Mouse (Mus musculus): ENCODE measurements at regions not wholly inside any gene's neighbourhood (a gene's known extent, or its start where the extent isn't known, plus 50 kb on each side); places are given as distances from the start of the nearest gene placed in this dataset.
A peak's percentile ranks its signal among the peaks of the same experiment; 100 is the strongest.

- DNase-seq (ENCODE audit: low read depth, low spot score) = no peak
These were observed 62.9 kb downstream of the Arrdc3 start for GRCm38 (mm10) chr13:80946034-80946433.

- DNase-seq (ENCODE audit: low read depth, low spot score) = no peak
These were observed 64.5 kb downstream of the Arrdc3 start for GRCm38 (mm10) chr13:80947705-80948104.

GRCm38 (mm10) chr13:80949133-80949697, 66.0 kb downstream of the Arrdc3 start:
- no peak for DNase-seq (ENCODE audit: low read depth, low spot score)

- no peak for DNase-seq (ENCODE audit: low read depth, low spot score)
These were observed 67.1 kb downstream of the Arrdc3 start for GRCm38 (mm10) chr13:80950239-80950638.

- DNase-seq (ENCODE audit: low read depth, low spot score) = no peak
These were observed 67.6 kb downstream of the Arrdc3 start for GRCm38 (mm10) chr13:80950803-80951202.

- no peak for DNase-seq (ENCODE audit: low read depth, low spot score)
These were observed 68.1 kb downstream of the Arrdc3 start for GRCm38 (mm10) chr13:80951327-80951726.

GRCm38 (mm10) chr13:80952851-80953250, 69.7 kb downstream of the Arrdc3 start:
- DNase-seq (ENCODE audit: low read depth, low spot score) = no peak

GRCm38 (mm10) chr13:80954059-80954645, 71.0 kb downstream of the Arrdc3 start:
- DNase-seq (ENCODE audit: low read depth, low spot score) = no peak

GRCm38 (mm10) chr13:80956966-80957365, 73.8 kb downstream of the Arrdc3 start:
- no peak for DNase-seq (ENCODE audit: low read depth, low spot score)

GRCm38 (mm10) chr13:80957419-80958139, 74.4 kb downstream of the Arrdc3 start:
- DNase-seq (ENCODE audit: low read depth, low spot score) = no peak

- DNase-seq (ENCODE audit: low read depth, low spot score) = no peak
These were observed 76.6 kb downstream of the Arrdc3 start for GRCm38 (mm10) chr13:80959763-80960162.

GRCm38 (mm10) chr13:80961985-80962617, 78.9 kb downstream of the Arrdc3 start:
- no peak for DNase-seq (ENCODE audit: low read depth, low spot score)

GRCm38 (mm10) chr13:80962789-80963590, 79.8 kb downstream of the Arrdc3 start:
- peak; percentile 90 for DNase-seq (ENCODE audit: low read depth, low spot score)

- DNase-seq (ENCODE audit: low read depth, low spot score) = no peak
These were observed 80.4 kb downstream of the Arrdc3 start for GRCm38 (mm10) chr13:80963591-80963940.

- DNase-seq (ENCODE audit: low read depth, low spot score) = no peak
These were observed 88.5 kb downstream of the Arrdc3 start for GRCm38 (mm10) chr13:80971664-80972063.

GRCm38 (mm10) chr13:80974424-80974823, 91.2 kb downstream of the Arrdc3 start:
- DNase-seq (ENCODE audit: low read depth, low spot score) = no peak

GRCm38 (mm10) chr13:80977266-80977665, 94.1 kb downstream of the Arrdc3 start:
- DNase-seq (ENCODE audit: low read depth, low spot score) = no peak

- DNase-seq (ENCODE audit: low read depth, low spot score) = no peak
These were observed 98.0 kb downstream of the Arrdc3 start for GRCm38 (mm10) chr13:80981201-80981600.

GRCm38 (mm10) chr13:80986657-80987056, 103.5 kb downstream of the Arrdc3 start:
- DNase-seq (ENCODE audit: low read depth, low spot score) = no peak

- DNase-seq (ENCODE audit: low read depth, low spot score) = no peak
These were observed 106.6 kb downstream of the Arrdc3 start for GRCm38 (mm10) chr13:80989756-80990155.

GRCm38 (mm10) chr13:80992342-80992741, 109.2 kb downstream of the Arrdc3 start:
- peak; percentile 20 for DNase-seq (ENCODE audit: low read depth, low spot score)
